Mouse (Mus musculus): ENCODE measurements around the gene Cltb.

DNA sequence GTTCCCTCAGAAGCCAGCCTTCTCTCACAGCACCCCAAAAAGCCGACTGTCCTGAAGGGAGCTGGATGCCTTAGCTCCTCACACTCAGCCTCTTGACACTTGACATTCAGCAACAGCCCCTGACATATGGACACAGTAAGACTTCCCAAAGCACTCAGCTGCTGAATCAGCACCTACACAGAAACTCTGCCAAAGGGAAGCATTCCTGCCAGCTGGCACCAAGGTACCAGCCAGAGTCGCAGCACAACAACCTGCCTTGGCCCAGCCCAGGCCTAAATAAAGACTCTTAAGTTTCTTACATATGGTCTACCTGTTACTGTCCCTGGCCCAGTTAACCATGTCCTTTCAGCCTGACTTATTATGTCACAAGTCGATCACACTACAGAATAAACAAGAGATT lies 54.3 kb downstream of the Cltb start:
- TF ChIP-seq CTCF (IDR thresholded peaks at IDR 0.05; ENCODE audit: low read depth) (no peak), EP300 (IDR thresholded peaks at IDR 0.05; ENCODE audit: low read depth) (no peak)

Measured in liver, postnatal 0 days (tissue).